Mouse (Mus musculus): Measurements from ENCODE around the gene Hs6st3.

- TF ChIP-seq CTCF (IDR thresholded peaks at IDR 0.05; ENCODE audit: low read depth), result no peak
- TF ChIP-seq EP300 (IDR thresholded peaks at IDR 0.05; ENCODE audit: low read depth), result no peak
These were observed 128.2 kb downstream of the Hs6st3 start for GRCm38 (mm10) chr14:119266334-119266733.
